Mouse (Mus musculus) stomach, postnatal 0 days (tissue): ENCODE measurements around the gene Mcoln2.

ENCODE experiments used
- CTCF ChIP-seq: IDR thresholded peaks from 2 replicates; pipeline ENCODE4 v1.5.1; 2016; ENCODE audit warnings: antibody characterized with exemption, low read depth, mild to moderate bottlenecking, moderate library complexity
- EP300 ChIP-seq: optimal IDR thresholded peaks from 2 replicates; pipeline ENCODE3; 2016; ENCODE audit warnings: antibody characterized with exemption

DNA sequence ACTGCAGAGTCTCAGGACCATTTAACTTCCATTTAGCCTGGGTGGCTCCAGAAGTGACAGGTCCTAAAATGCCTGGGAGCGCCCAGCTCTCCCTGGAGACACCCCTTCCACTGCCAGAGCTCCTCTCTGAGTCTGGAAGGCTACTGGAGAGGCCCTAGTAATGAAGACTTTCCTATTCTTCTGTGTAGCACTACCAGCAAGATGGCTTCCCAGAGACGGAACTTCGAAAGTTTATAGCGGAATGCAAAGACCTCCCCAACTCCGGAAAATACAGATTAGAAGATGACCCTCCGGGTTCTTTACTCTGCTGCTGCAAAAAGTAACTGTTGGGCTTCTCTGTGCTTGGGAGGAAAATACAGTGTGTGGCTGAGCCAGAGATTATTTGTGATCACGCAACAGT, 9.4 kb upstream of the Mcoln2 start:
- TF ChIP-seq CTCF: no peak
- no peak for TF ChIP-seq EP300
